Mouse (Mus musculus) MEL (cell line): ENCODE measurements around the gene Kifc5b. TPM values are rescaled to one million over a fixed set of nuclear protein-coding genes. Genes with fewer than 3 reads are reported as not detected.

ENCODE experiments used
- DNase-seq: peaks from one replicate; pipeline ENCODE4 v3.0.0; 2011; ENCODE audit warnings: low read depth, low spot score
- H3K27ac ChIP-seq: 2 replicates; pipeline ENCODE4 v1.5.1; 2012; ENCODE audit warnings: low read depth, mild to moderate bottlenecking, control low read depth, low read length, moderate library complexity; ENCODE audit not compliant: control insufficient read depth
- H3K27me3 ChIP-seq, 2 experiments: fragments of 150-350 bp in 1 of 2; sonication (generic) in 1 of 2; 2 replicates each; pipeline ENCODE4 v1.6.1; 2012; ENCODE audit warnings: low read length in 2 of 2, mild to moderate bottlenecking in 2 of 2, improper control_type of control experiment in 1 of 2, moderate library complexity in 1 of 2; ENCODE audit not compliant: insufficient read depth in 2 of 2, control insufficient read depth in 1 of 2
- H3K36me3 ChIP-seq, 2 experiments: 2 replicates each; pipeline ENCODE4 v1.6.1; 2012 to 2014; ENCODE audit warnings: low read length in 2 of 2, improper control_type of control experiment in 1 of 2, inconsistent platforms in 1 of 2, mild to moderate bottlenecking in 1 of 2; ENCODE audit not compliant: insufficient read depth in 2 of 2, control insufficient read depth in 1 of 2
- H3K4me1 ChIP-seq, 2 experiments: fragments of 150-350 bp in 1 of 2; sonication (generic) in 1 of 2; 2 replicates each; pipeline ENCODE4 v1.6.1; 2012; ENCODE audit warnings: low read length in 2 of 2, improper control_type of control experiment in 1 of 2, mild to moderate bottlenecking in 1 of 2; ENCODE audit not compliant: insufficient read depth in 2 of 2, control insufficient read depth in 1 of 2
- H3K4me3 ChIP-seq, 2 experiments: fragments of 150-350 bp in 1 of 2; sonication (generic) in 1 of 2; 2 replicates each; pipeline ENCODE4 v1.5.1; 2012; ENCODE audit warnings: low read depth in 2 of 2, low read length in 2 of 2, mild to moderate bottlenecking in 2 of 2, moderate library complexity in 2 of 2, control low read depth in 1 of 2, improper control_type of control experiment in 1 of 2; ENCODE audit not compliant: control insufficient read depth in 1 of 2, insufficient read depth in 1 of 2
- H3K79me2 ChIP-seq: 2 replicates; pipeline ENCODE4 v1.6.1; 2012; ENCODE audit warnings: mild to moderate bottlenecking, low read length, moderate library complexity; ENCODE audit not compliant: control insufficient read depth, poor library complexity, insufficient read depth
- H3K9ac ChIP-seq: 2 replicates; pipeline ENCODE4 v1.6.1; 2012; ENCODE audit warnings: low read depth, mild to moderate bottlenecking, control low read depth, low read length, moderate library complexity; ENCODE audit not compliant: control insufficient read depth, poor library complexity, severe bottlenecking
- H3K9me3 ChIP-seq: fragments of 150-350 bp; sonication (generic); replicated peaks from 2 replicates; pipeline ENCODE4 v1.6.1; 2012; ENCODE audit warnings: mild to moderate bottlenecking, low read length, improper control_type of control experiment, moderate library complexity; ENCODE audit not compliant: insufficient read depth
- BHLHE40 ChIP-seq: IDR thresholded peaks from 2 replicates; pipeline ENCODE4 v1.6.1; 2012; ENCODE audit warnings: low read depth, mild to moderate bottlenecking, inconsistent platforms, low read length, improper control_type of control experiment, borderline replicate concordance
- CHD1 ChIP-seq: IDR thresholded peaks from 2 replicates; pipeline ENCODE4 v1.6.1; 2012; ENCODE audit warnings: low read depth, mild to moderate bottlenecking, inconsistent platforms, low read length, improper control_type of control experiment
- EP300 ChIP-seq, 2 experiments: IDR thresholded peaks; 2 replicates each; pipeline ENCODE4 v1.6.1; 2011; ENCODE audit warnings: improper control_type of control experiment in 2 of 2, low read length in 2 of 2, low read depth in 1 of 2, mild to moderate bottlenecking in 1 of 2
- ETS1 ChIP-seq: IDR thresholded peaks from 2 replicates; pipeline ENCODE4 v1.6.1; 2012; ENCODE audit warnings: low read depth, mild to moderate bottlenecking, inconsistent platforms, low read length, improper control_type of control experiment, moderate library complexity
- GABPA ChIP-seq: IDR thresholded peaks from 2 replicates; pipeline ENCODE4 v1.6.1; 2012; ENCODE audit warnings: low read depth, mild to moderate bottlenecking, inconsistent platforms, low read length, improper control_type of control experiment, moderate library complexity
- HCFC1 ChIP-seq: IDR thresholded peaks from 2 replicates; pipeline ENCODE4 v1.6.1; 2012; ENCODE audit warnings: low read depth, mild to moderate bottlenecking, inconsistent platforms, low read length, improper control_type of control experiment, moderate library complexity
- JUND ChIP-seq: IDR thresholded peaks from 2 replicates; pipeline ENCODE4 v1.6.1; 2011; ENCODE audit warnings: low read depth, mild to moderate bottlenecking, improper control_type of control experiment, low read length
- KAT2A ChIP-seq: conservative IDR thresholded peaks from 2 replicates; pipeline ENCODE4 v1.6.1; 2012; ENCODE audit warnings: low read depth, low read length, improper control_type of control experiment, inconsistent platforms
- MAX ChIP-seq: IDR thresholded peaks from 2 replicates; pipeline ENCODE4 v1.6.1; 2011; ENCODE audit warnings: low read length, improper control_type of control experiment
- MXI1 ChIP-seq: IDR thresholded peaks from 2 replicates; pipeline ENCODE4 v1.6.1; 2011; ENCODE audit warnings: mild to moderate bottlenecking, low read depth, low read length, improper control_type of control experiment
- MYC ChIP-seq: IDR thresholded peaks from 2 replicates; pipeline ENCODE4 v1.6.1; 2011; ENCODE audit warnings: low read depth, mild to moderate bottlenecking, low read length, improper control_type of control experiment, moderate library complexity
- POLR2A ChIP-seq, 2 experiments: IDR thresholded peaks; 2 replicates each; pipeline ENCODE4 v1.6.1; 2011 to 2012; ENCODE audit warnings: low read length in 2 of 2, mild to moderate bottlenecking in 2 of 2, control low read depth in 1 of 2, improper control_type of control experiment in 1 of 2, low read depth in 1 of 2, moderate library complexity in 1 of 2; ENCODE audit not compliant: control insufficient read depth in 1 of 2, insufficient read depth in 1 of 2, poor library complexity in 1 of 2
- POLR2AphosphoS2 ChIP-seq: IDR thresholded peaks from 2 replicates; pipeline ENCODE4 v1.6.1; 2011; ENCODE audit warnings: low read length, improper control_type of control experiment
- POLR2AphosphoS5 ChIP-seq: IDR thresholded peaks from 2 replicates; pipeline ENCODE4 v1.6.1; 2012; ENCODE audit warnings: low read depth, borderline replicate concordance, mild to moderate bottlenecking, inconsistent platforms, low read length, moderate library complexity, mixed read lengths
- RAD21 ChIP-seq: IDR thresholded peaks from 2 replicates; pipeline ENCODE4 v1.6.1; 2011; ENCODE audit warnings: mild to moderate bottlenecking, low read depth, low read length, improper control_type of control experiment
- TBP ChIP-seq: IDR thresholded peaks from 2 replicates; pipeline ENCODE4 v1.8.0; 2011; ENCODE audit warnings: low read depth, low read length, improper control_type of control experiment
- TCF12 ChIP-seq: IDR thresholded peaks from 2 replicates; pipeline ENCODE4 v1.6.1; 2014; ENCODE audit warnings: low read depth, mild to moderate bottlenecking, inconsistent platforms, low read length, improper control_type of control experiment, moderate library complexity
- ZKSCAN1 ChIP-seq: IDR thresholded peaks from 2 replicates; pipeline ENCODE4 v1.6.1; 2012; ENCODE audit warnings: low read depth, mild to moderate bottlenecking, inconsistent platforms, low read length, improper control_type of control experiment, moderate library complexity
- polyA plus RNA-seq, 2 experiments: library from polyadenylated mRNA; stranded (reverse) in 1 of 2; unstranded in 1 of 2; fragments of >175 nt in 1 of 2; fragments of >200 nt in 1 of 2; gene quantifications; 2 replicates each; pipeline versions ENCODE4 v1.2.1 to v1.2.4; 2012; ENCODE audit warnings: low replicate concordance in 2 of 2, low read depth in 1 of 2; ENCODE audit not compliant: insufficient read length in 2 of 2, insufficient read depth in 1 of 2, missing spikeins in 1 of 2
- total RNA-seq: library from RNA; depleted of rRNA; stranded (reverse); fragments of 300-350 nt; gene quantifications from 2 replicates; pipeline ENCODE4 v1.2.3, GENCODE M21; 2012

Kifc5b gene
- total and polyA plus RNA-seq, 3 experiments, result 10.6 to 111 (median 45.4) TPM

- no peak overlapping the region for H3K27ac ChIP-seq
- H3K9me3 ChIP-seq, result no peaks in the 10 kb centered on the region
- no peak for DNase-seq
- H3K4me3 ChIP-seq, result no peak overlapping the region
- no peak overlapping the region for H3K9ac ChIP-seq
- H3K36me3 ChIP-seq, result peaks cover 4 to 9% of the 10 kb centered on the region in 2 experiments
- TF ChIP-seq CHD1, result no peak
- TF ChIP-seq RAD21, result no peak
- TF ChIP-seq JUND, result no peak
- TF ChIP-seq ETS1, result no peak
- no peak for TF ChIP-seq MAX
- no peak for TF ChIP-seq MYC
- H3K79me2 ChIP-seq, result peaks cover 26% of the 10 kb centered on the region
- no peaks in the 10 kb centered on the region for H3K27me3 ChIP-seq
- H3K4me1 ChIP-seq, result peaks cover 2 to 7% of the 10 kb centered on the region in 2 experiments; a peak in 3 of 4 replicates
Observed at GRCm38 (mm10) chr17:26936453-26936852, 19.6 kb downstream of the Kifc5b start.

- Histone ChIP-seq H3K79me2 (peaks cover 28% of the 10 kb centered on the region), H3K4me1 (peaks cover 2 to 10% of the 10 kb centered on the region in 2 experiments; a peak in 3 of 4 replicates), H3K9ac (no peak overlapping the region)
Observed at GRCm38 (mm10) chr17:26936921-26937695, 20.2 kb downstream of the Kifc5b start.

More at GRCm38 (mm10) chr17:26936921-26937695, 20.2 kb downstream of the Kifc5b start:
- TF ChIP-seq POLR2AphosphoS5 (no peak), KAT2A (no peak), MXI1 (no peak), TCF12 (no peak), POLR2AphosphoS2 (no peak), BHLHE40 (no peak), TBP (no peak), POLR2A (IDR thresholded peaks at IDR 0.05; ENCODE audit: control insufficient read depth in 1 of 2, insufficient read depth in 1 of 2, low read depth in 1 of 2, low read length in 2 of 2, poor library complexity in 1 of 2) (no peak), EP300 (IDR thresholded peaks at IDR 0.05; ENCODE audit: low read depth in 1 of 2, low read length in 2 of 2) (no peak), MYC (no peak), ZKSCAN1 (no peak), JUND (no peak), ETS1 (no peak), HCFC1 (no peak), GABPA (no peak)
- Histone ChIP-seq H3K27ac (no peak overlapping the region), H3K9me3 (no peaks in the 10 kb centered on the region), H3K36me3 (peaks cover 2 to 9% of the 10 kb centered on the region in 2 experiments), H3K27me3 (no peaks in the 10 kb centered on the region), H3K4me3 (no peak overlapping the region)
- no peak for DNase-seq
